ENCODE assay signal across 8 mouse cellular contexts in genomic region chr5:123301780-123302521, GRCm38 (mm10). TPM values are rescaled to one million over a fixed set of nuclear protein-coding genes. Genes with fewer than 3 reads are reported as not detected.
DNase-seq lines count a peak whose midpoint lies in the region; ATAC-seq and TF ChIP-seq lines count a peak whose summit lies in the region.
"Had no signal": no experiment of that assay in that cellular context is flagged by ENCODE, and none has a peak within 500 bp of the region (broad histone marks: within the 10 kb centered on the region; RNA-seq: fewer than 3 reads in every experiment).

No protein-coding gene starts in this region.

- no peaks in the 10 kb centered on the region for H3K36me3 ChIP-seq in heart, embryonic 13.5 days
- H3K36me3 ChIP-seq: liver, embryonic 13.5 days had no signal

- peak; percentile 73 for DNase-seq in left cerebral cortex, postnatal 4 days
- DNase-seq in left cerebral cortex, adult 2 months (ENCODE audit: extremely low spot score in 1 of 2, low spot score in 2 of 2): no peak
- DNase-seq in cerebellum, postnatal 36 days: peak; percentile 64 to 75
- DNase-seq in retina, embryonic 14.5 days (ENCODE audit: low spot score): peak; percentile 94
- no peak for DNase-seq in frontal cortex, postnatal 25 days (ENCODE audit: low spot score in 2 of 2)
- no peak for DNase-seq in left cerebral cortex, adult 9 months (ENCODE audit: low spot score in 2 of 2)
- DNase-seq: liver, embryonic 13.5 days had no signal

- H3K4me1 ChIP-seq in heart, embryonic 13.5 days: peaks cover 37% of the 10 kb centered on the region
- H3K4me1 ChIP-seq: liver, embryonic 13.5 days had no signal

- no peak overlapping the region for H3K27ac ChIP-seq in left cerebral cortex, adult 2 months
- H3K27ac ChIP-seq in heart, embryonic 13.5 days (replicated peaks): 0 out of 2 replicates have a peak overlapping the region, but pooled peaks have one; percentile 1
- H3K27ac ChIP-seq: liver, embryonic 13.5 days had no signal

- H3K9me3 ChIP-seq in heart, embryonic 13.5 days: no peaks in the 10 kb centered on the region
- H3K9me3 ChIP-seq: liver, embryonic 13.5 days had no signal

- WGBS in heart, embryonic 13.5 days: 68% methylated on average over 20 of the region's 20 CpGs

- no peak for TF ChIP-seq CTCF in left cerebral cortex, adult 2 months (IDR thresholded peaks at IDR 0.05)

- no peak overlapping the region for H3K9ac ChIP-seq in heart, embryonic 13.5 days
- H3K9ac ChIP-seq: liver, embryonic 13.5 days had no signal

- no peak for ATAC-seq in heart, embryonic 13.5 days (ENCODE audit: extremely low read depth, insufficient number of reproducible peaks, low FRiP score, low TSS enrichment)

- intact Hi-C loops in left cerebral cortex, postnatal 4 days (cut with DNase I): no loop called here
- intact Hi-C loops in left cerebral cortex, adult 2 months (cut with DNase I): no loop called here

- no peak overlapping the region for H3K4me3 ChIP-seq in left cerebral cortex, adult 2 months
- no peak overlapping the region for H3K4me3 ChIP-seq in heart, embryonic 13.5 days
- H3K4me3 ChIP-seq: liver, embryonic 13.5 days had no signal

- H3K27me3 ChIP-seq in heart, embryonic 13.5 days (replicated peaks): 0 out of 2 replicates have a peak, but pooled peaks cover 4% of the 10 kb centered on the region

- no peak overlapping the region for H3K4me2 ChIP-seq in heart, embryonic 13.5 days
- H3K4me2 ChIP-seq: liver, embryonic 13.5 days had no signal

RNA-seq across cellular contexts. Expression of gene Bcl7a, which starts 41.7 kb away (rescaled TPM):
- total RNA-seq in left cerebral cortex, postnatal 4 days (2021): 10 to 100 TPM; 95.1 to 98.4 TPM
- total RNA-seq in left cerebral cortex, adult 2 months (2021): 10 to 100 TPM; 65.4 to 68.2 TPM
- 13.5 and 14.5 TPM in 2 replicates for polyA plus RNA-seq in heart, embryonic 13.5 days (2015; fragmentation: Nextera tagmentation; extraction: Ambion mirVana)

RNA-seq across cellular contexts. Expression of gene Wdr66, which starts 50.0 kb away (rescaled TPM):
- total RNA-seq in left cerebral cortex, postnatal 4 days (2021): 1 to 10 TPM; 5.6 to 6.1 TPM
- 1 to 10 TPM; 6.0 to 6.2 TPM for total RNA-seq in left cerebral cortex, adult 2 months (2021)
- 0.91 and 0.99 TPM in 2 replicates for polyA plus RNA-seq in heart, embryonic 13.5 days (2015; fragmentation: Nextera tagmentation; extraction: Ambion mirVana)

Comparison
In these comparisons a context has a peak if more than half of its experiments do, and no peak if none do; other contexts are left out.
1. DNase-seq: peak in left cerebral cortex, postnatal 4 days (single experiment), cerebellum, postnatal 36 days (2 of 2) and retina, embryonic 14.5 days (single experiment); none in left cerebral cortex, adult 2 months (0 of 2), frontal cortex, postnatal 25 days (0 of 2) and left cerebral cortex, adult 9 months (0 of 2).